Mouse (Mus musculus) erythroblast, embryonic 14.5 days (primary cell): Measurements from ENCODE around the gene Tet2.

Experiments
- GATA1 ChIP-seq: IDR thresholded peaks from 2 replicates; pipeline ENCODE4 v1.6.1; 2012; ENCODE audit warnings: low read length, inconsistent platforms, mixed read lengths
- TAL1 ChIP-seq: IDR thresholded peaks from 3 replicates; pipeline ENCODE4 v1.6.1; 2012; ENCODE audit warnings: low read length, inconsistent platforms, mixed read lengths

DNA sequence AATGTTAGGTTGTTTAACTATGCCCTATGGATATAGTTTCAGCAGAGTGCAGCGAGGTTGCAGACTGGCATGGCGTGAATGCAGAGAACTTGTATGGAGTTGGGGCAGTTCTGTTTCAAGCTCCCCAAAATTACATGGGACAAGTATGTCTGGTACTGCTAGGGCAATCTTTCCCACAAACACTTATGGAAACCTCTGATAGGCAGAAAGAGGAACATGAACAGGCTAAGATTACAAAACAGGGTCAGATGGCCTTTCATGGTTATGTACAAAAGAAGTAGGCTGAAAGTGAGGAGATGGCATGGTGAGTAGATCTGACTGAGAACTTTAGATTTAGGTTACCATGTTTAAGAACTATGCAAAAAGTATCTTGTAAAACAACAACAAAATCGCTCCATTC, 81.7 kb downstream of the Tet2 start:
- TF ChIP-seq GATA1 (no peak), TAL1 (no peak)
